8 mouse cellular contexts compared by ENCODE assay signal in the genomic region with DNA sequence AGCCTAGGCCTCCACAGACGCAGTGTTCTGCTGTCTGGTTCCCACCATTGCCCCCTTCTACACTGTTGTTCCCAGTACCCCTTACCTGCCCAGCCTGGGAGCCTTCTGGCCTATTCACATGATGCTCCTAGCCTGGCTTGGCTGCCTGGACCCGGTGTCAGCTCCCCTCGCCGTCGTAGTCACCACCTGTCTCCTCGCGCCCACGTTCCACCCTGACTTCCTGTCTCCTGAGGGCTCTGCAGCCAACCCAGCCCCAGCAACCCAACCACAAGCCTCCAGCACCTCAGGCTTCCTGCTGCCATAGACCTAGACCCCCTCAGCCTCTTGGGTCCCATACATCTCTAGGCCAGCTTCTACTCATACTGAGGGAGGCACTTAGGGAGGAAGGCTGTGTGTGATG. TPM values are rescaled to one million over a fixed set of nuclear protein-coding genes. Genes with fewer than 3 reads are reported as not detected.
A peak's percentile ranks its signal among the peaks of the same experiment; 100 is the strongest.
DNase-seq lines count a peak whose midpoint lies in the region; ATAC-seq and TF ChIP-seq lines count a peak whose summit lies in the region.

A gene (minus strand): TSS at position 212 of the 400 bp plus-strand sequence.

- WGBS in forebrain, postnatal 0 days: 93% methylated on average over 8 of the region's 8 CpGs
- WGBS in forebrain, embryonic 14.5 days: 89% methylated on average over 8 of the region's 8 CpGs
- WGBS in lung, adult 2 months: 84% methylated on average over 8 of the region's 8 CpGs
- 93% methylated on average over 8 of the region's 8 CpGs for WGBS in limb, embryonic 11.5 days

- H3K36me3 ChIP-seq in forebrain, postnatal 0 days (ENCODE audit: insufficient read depth): no peaks in the 10 kb centered on the region
- H3K36me3 ChIP-seq in forebrain, embryonic 14.5 days (ENCODE audit: control insufficient read depth, insufficient read depth, low read length): no peaks in the 10 kb centered on the region
- no peaks in the 10 kb centered on the region for H3K36me3 ChIP-seq in limb, embryonic 11.5 days (ENCODE audit: control insufficient read depth, insufficient read depth, low read length)
- H3K36me3 ChIP-seq in splenic B cell, adult 2 months (ENCODE audit: control insufficient read depth, insufficient read depth, low read length, poor library complexity, severe bottlenecking): no peaks in the 10 kb centered on the region

- no peak within 1 kb of the TSS for H3K4me2 ChIP-seq in forebrain, postnatal 0 days (ENCODE audit: low read depth)
- no peak within 1 kb of the TSS for H3K4me2 ChIP-seq in forebrain, embryonic 14.5 days (ENCODE audit: low read length)
- H3K4me2 ChIP-seq in limb, embryonic 11.5 days (ENCODE audit: low read depth, severe bottlenecking): no peak within 1 kb of the TSS

- H3K9ac ChIP-seq in forebrain, postnatal 0 days: no peak within 1 kb of the TSS
- no peak within 1 kb of the TSS for H3K9ac ChIP-seq in forebrain, embryonic 14.5 days (ENCODE audit: low read length)
- H3K9ac ChIP-seq in limb, embryonic 11.5 days (ENCODE audit: low read length): no peak within 1 kb of the TSS

- ATAC-seq in forebrain, postnatal 0 days: no peak
- ATAC-seq in forebrain, embryonic 14.5 days: no peak
- no peak for ATAC-seq in limb, embryonic 11.5 days (ENCODE audit: insufficient number of reproducible peaks, low FRiP score, low TSS enrichment, low read depth)

- H3K27me3 ChIP-seq in forebrain, postnatal 0 days (ENCODE audit: insufficient read depth, low read length): no peaks in the 10 kb centered on the region
- no peaks in the 10 kb centered on the region for H3K27me3 ChIP-seq in forebrain, embryonic 14.5 days (replicated peaks; ENCODE audit: control insufficient read depth, insufficient read depth, low read length)
- H3K27me3 ChIP-seq in limb, embryonic 11.5 days (ENCODE audit: control insufficient read depth, insufficient read depth, low read length): no peaks in the 10 kb centered on the region
- H3K27me3 ChIP-seq in splenic B cell, adult 2 months (ENCODE audit: control insufficient read depth, insufficient read depth, low read length, poor library complexity, severe bottlenecking): no peaks in the 10 kb centered on the region

- no peaks in the 10 kb centered on the region for H3K9me3 ChIP-seq in forebrain, postnatal 0 days (ENCODE audit: low read length)
- H3K9me3 ChIP-seq in forebrain, embryonic 14.5 days (replicated peaks; ENCODE audit: control insufficient read depth, low read length): no peaks in the 10 kb centered on the region
- H3K9me3 ChIP-seq in limb, embryonic 11.5 days (ENCODE audit: control insufficient read depth, low read length): no peaks in the 10 kb centered on the region

- no peaks in the 10 kb centered on the region for H3K4me1 ChIP-seq in forebrain, postnatal 0 days (ENCODE audit: insufficient read depth)
- H3K4me1 ChIP-seq in forebrain, embryonic 14.5 days (ENCODE audit: control insufficient read depth, insufficient read depth, low read length): no peaks in the 10 kb centered on the region
- peaks cover 7% of the 10 kb centered on the region; the same call in 1 of the 2 replicates for H3K4me1 ChIP-seq in lung, adult 2 months (ENCODE audit: control insufficient read depth, insufficient read depth, low read length)
- peaks cover 11% of the 10 kb centered on the region; the same call in 1 of the 2 replicates for H3K4me1 ChIP-seq in limb, embryonic 11.5 days (ENCODE audit: control insufficient read depth, insufficient read depth, low read length)

- no peak for DNase-seq in forebrain, postnatal 0 days
- no peak for DNase-seq in forebrain, embryonic 14.5 days (ENCODE audit: low spot score)
- DNase-seq in lung, adult 2 months: no peak
- no peak for DNase-seq in lung, postnatal 36 days
- DNase-seq in limb, embryonic 11.5 days (ENCODE audit: low spot score): no peak
- DNase-seq in splenic B cell, adult 2 months (ENCODE audit: low read depth, low spot score): peak; percentile 68
- no peak for DNase-seq in adrenal gland, postnatal 10 days
- DNase-seq in right cerebral cortex, postnatal 36 days (ENCODE audit: low spot score in 2 of 2): no peak

- H3K27ac ChIP-seq in forebrain, postnatal 0 days (ENCODE audit: low read depth, low read length): no peak within 1 kb of the TSS
- no peak within 1 kb of the TSS for H3K27ac ChIP-seq in forebrain, embryonic 14.5 days (ENCODE audit: low read depth, low read length)
- no peak within 1 kb of the TSS for H3K27ac ChIP-seq in limb, embryonic 11.5 days (replicated peaks; ENCODE audit: low read depth, low read length)

- TF ChIP-seq POLR2A in lung, adult 2 months (IDR thresholded peaks at IDR 0.05; ENCODE audit: borderline replicate concordance, extremely low read depth, low read depth, low read length): no peak

- TF ChIP-seq CTCF in forebrain, postnatal 0 days (IDR thresholded peaks at IDR 0.05; ENCODE audit: low read depth): no peak
- no peak for TF ChIP-seq CTCF in lung, adult 2 months (IDR thresholded peaks at IDR 0.05; ENCODE audit: insufficient read depth, low read length)

- H3K4me3 ChIP-seq in forebrain, postnatal 0 days (ENCODE audit: low read depth, low read length): no peak within 1 kb of the TSS
- H3K4me3 ChIP-seq in forebrain, embryonic 14.5 days (ENCODE audit: low read depth, low read length): no peak within 1 kb of the TSS
- H3K4me3 ChIP-seq in lung, adult 2 months (replicated peaks; ENCODE audit: extremely low read depth, low read depth, low read length): no peak within 1 kb of the TSS
- H3K4me3 ChIP-seq in limb, embryonic 11.5 days (ENCODE audit: low read depth, low read length): no peak within 1 kb of the TSS

RNA-seq across cellular contexts. Expression of the gene that starts here (rescaled TPM):
- total RNA-seq in forebrain, postnatal 0 days (2014; rRNA removed): 13.9 and 15.3 TPM in 2 replicates
- 14.9 and 17.0 TPM in 2 replicates for polyA plus RNA-seq in forebrain, postnatal 0 days (2015; fragmentation: Nextera tagmentation; extraction: Ambion mirVana)
- 8.2 and 9.0 TPM in 2 replicates for polyA plus RNA-seq in forebrain, embryonic 14.5 days (2014; fragmentation: Nextera tagmentation; extraction: Ambion mirVana)
- polyA plus RNA-seq in lung, adult 2 months (2012; rRNA removed): 7.9 and 11.8 TPM in 2 replicates
- 10.7 and 12.1 TPM in 2 replicates for polyA plus RNA-seq in limb, embryonic 11.5 days (2014; fragmentation: Nextera tagmentation; extraction: Ambion mirVana)
- 1 to 10 TPM; 8.1 to 9.8 TPM for total RNA-seq in adrenal gland, postnatal 10 days (2021)
